7 mouse cellular contexts compared by ENCODE assay signal in genomic region chr17:91093081-91093875, GRCm38 (mm10). TPM values are rescaled to one million over a fixed set of nuclear protein-coding genes. Genes with fewer than 3 reads are reported as not detected.
DNase-seq lines count a peak whose midpoint lies in the region; ATAC-seq and TF ChIP-seq lines count a peak whose summit lies in the region.

No protein-coding gene starts in this region.

- no peak overlapping the region for H3K27ac ChIP-seq in embryonic facial prominence, embryonic 10.5 days (replicated peaks)
- peak overlapping the region; percentile 96 for H3K27ac ChIP-seq in hindbrain, embryonic 13.5 days

- H3K79me2 ChIP-seq in myocyte (ENCODE audit: control insufficient read depth, insufficient read depth), result no peaks in the 10 kb centered on the region

- 34% methylated on average over 12 of the region's 12 CpGs for WGBS in embryonic facial prominence, embryonic 10.5 days
- WGBS in hindbrain, embryonic 13.5 days, result 28% methylated on average over 11 of the region's 12 CpGs

- peaks cover 6% of the 10 kb centered on the region for H3K9me3 ChIP-seq in embryonic facial prominence, embryonic 10.5 days
- peaks cover 6% of the 10 kb centered on the region for H3K9me3 ChIP-seq in hindbrain, embryonic 13.5 days

- H3K36me3 ChIP-seq in embryonic facial prominence, embryonic 10.5 days (replicated peaks), result 0 out of 2 replicates have a peak, but pooled peaks cover 2% of the 10 kb centered on the region
- H3K36me3 ChIP-seq in hindbrain, embryonic 13.5 days, result peaks cover 10% of the 10 kb centered on the region
- no peaks in the 10 kb centered on the region for H3K36me3 ChIP-seq in myocyte (ENCODE audit: control insufficient read depth, insufficient read depth)

- DNase-seq in brain, embryonic 18.5 days (ENCODE audit: low read depth, low spot score), result peak; percentile 83
- no peak for DNase-seq in embryonic facial prominence, embryonic 10.5 days (ENCODE audit: low spot score)
- DNase-seq in spleen, adult 12 weeks (ENCODE audit: low spot score), result no peak
- no peak for DNase-seq in lung, postnatal 36 days

- H3K9ac ChIP-seq in hindbrain, embryonic 13.5 days, result peak overlapping the region; percentile 80

- peak overlapping the region; percentile 48 for H3K4me3 ChIP-seq in embryonic facial prominence, embryonic 10.5 days
- H3K4me3 ChIP-seq in hindbrain, embryonic 13.5 days, result peak overlapping the region; percentile 54
- no peak overlapping the region for H3K4me3 ChIP-seq in myocyte

- ATAC-seq in hindbrain, embryonic 13.5 days (ENCODE audit: low FRiP score), result peak; percentile 89
- no peak for ATAC-seq in granulocyte monocyte progenitor cell, adult 5-6 weeks (replicated peaks; ENCODE audit: poor library complexity, severe bottlenecking)

- no peak overlapping the region for H3ac ChIP-seq in myocyte (ENCODE audit: control insufficient read depth, insufficient read length)

- TF ChIP-seq POLR2A in myocyte (IDR thresholded peaks at IDR 0.05; ENCODE audit: insufficient read length, low read depth), result no peak

- H3K4me1 ChIP-seq in embryonic facial prominence, embryonic 10.5 days, result 0 out of 2 replicates have a peak, but pooled peaks cover 8% of the 10 kb centered on the region
- peaks cover 17% of the 10 kb centered on the region for H3K4me1 ChIP-seq in hindbrain, embryonic 13.5 days (replicated peaks)

- peak overlapping the region; percentile 64 for H3K4me2 ChIP-seq in hindbrain, embryonic 13.5 days
- H3K4me2 ChIP-seq in myocyte (ENCODE audit: low read depth), result peak overlapping the region; percentile 18

- H3K27me3 ChIP-seq in embryonic facial prominence, embryonic 10.5 days (replicated peaks; ENCODE audit: low read depth, poor library complexity, severe bottlenecking), result peaks cover 7% of the 10 kb centered on the region
- no peaks in the 10 kb centered on the region for H3K27me3 ChIP-seq in hindbrain, embryonic 13.5 days
- no peaks in the 10 kb centered on the region for H3K27me3 ChIP-seq in myocyte (ENCODE audit: control insufficient read depth, insufficient read depth, insufficient read length)

TF ChIP-seq in myocyte, 11 proteins besides CTCF, POLR2A, EP300 and RAD21:
- no peak for TF ChIP-seq MYOG (IDR thresholded peaks at IDR 0.05; ENCODE audit: control insufficient read depth in 1 of 3, insufficient read depth in 1 of 3, insufficient read length in 2 of 3, low read depth in 2 of 3)
- TF ChIP-seq POLR2AphosphoS2 (IDR thresholded peaks at IDR 0.05; ENCODE audit: insufficient read length, low read depth), result no peak
- no peak for TF ChIP-seq MAX (IDR thresholded peaks at IDR 0.05; ENCODE audit: low read depth)
- no peak for TF ChIP-seq CEBPB (IDR thresholded peaks at IDR 0.05; ENCODE audit: insufficient read depth, poor library complexity, severe bottlenecking)
- no peak for TF ChIP-seq TCF12 (IDR thresholded peaks at IDR 0.05; ENCODE audit: insufficient read depth, poor library complexity, severe bottlenecking)
- TF ChIP-seq USF1 (IDR thresholded peaks at IDR 0.05; ENCODE audit: low read depth), result no peak
- no peak for TF ChIP-seq SRF (IDR thresholded peaks at IDR 0.05; ENCODE audit: control insufficient read depth, insufficient read length, low read depth)
- no peak for TF ChIP-seq REST (IDR thresholded peaks at IDR 0.05; ENCODE audit: insufficient read depth, insufficient read length)
- no peak for TF ChIP-seq MYOD1 (IDR thresholded peaks at IDR 0.05; ENCODE audit: control insufficient read depth in 1 of 3, insufficient read length in 2 of 3, low read depth in 2 of 3)
- no peak for TF ChIP-seq E2F4 (IDR thresholded peaks at IDR 0.05; ENCODE audit: insufficient read depth)
- TF ChIP-seq TCF3 (IDR thresholded peaks at IDR 0.05; ENCODE audit: insufficient read length, low read depth), result no peak

RNA-seq across cellular contexts. Expression of gene Nrxn1, which starts 0.4 kb away (rescaled TPM):
- 4.1 and 5.4 TPM in 2 replicates for polyA plus RNA-seq in embryonic facial prominence, embryonic 10.5 days (2016; fragmentation: Nextera tagmentation; extraction: Ambion mirVana)
- 142 and 143 TPM in 2 replicates for polyA plus RNA-seq in hindbrain, embryonic 13.5 days (2015; fragmentation: Nextera tagmentation; extraction: Ambion mirVana)
- 0.05 TPM for polyA plus RNA-seq in myocyte (2012; fragmentation: generic; extraction: Trizol)
- 7.7 and 13.9 TPM in 2 replicates for total RNA-seq in granulocyte monocyte progenitor cell, adult 5-6 weeks (2014; fragmentation: Nextera tagmentation)
- total RNA-seq in granulocyte monocyte progenitor cell, adult 5-6 weeks (2017), result 8.6 and 19.7 TPM in 2 replicates

Comparison
In these comparisons a context has a peak if more than half of its experiments do, and no peak if none do; other contexts are left out.
1. RNA of gene Nrxn1, which starts 0.4 kb away (polyA plus RNA-seq): 142 to 143 TPM in hindbrain, embryonic 13.5 days; 4.1 to 5.4 TPM in embryonic facial prominence, embryonic 10.5 days and 0.05 TPM in myocyte (single experiment); every median in the first group is over 10 times any median in the second.